Mouse (Mus musculus): ENCODE data around the gene Ifi213.
"Not testable (repeated sequence)": the region's sequence is repeated elsewhere in the genome, so short reads cannot be mapped to it uniquely, and the experiment has no call there.

DNA sequence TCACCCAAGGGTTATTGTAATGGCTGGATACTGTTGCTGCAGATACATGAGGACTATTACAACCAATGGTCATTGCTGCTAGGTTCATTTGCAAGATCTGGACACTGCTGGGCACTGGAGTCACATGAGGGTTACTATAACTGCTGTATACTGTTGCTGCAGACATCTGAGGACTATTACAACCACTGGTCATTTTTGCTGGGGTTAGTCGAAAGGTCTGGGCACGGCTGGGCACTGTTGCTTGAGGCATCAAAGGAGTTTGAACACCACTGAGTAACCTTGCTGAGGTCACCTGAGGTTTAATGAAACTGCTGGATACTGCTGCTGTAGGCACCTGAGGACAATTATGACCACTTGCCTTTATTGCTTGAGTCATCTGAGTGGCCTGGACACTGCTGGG lies 9.4 kb downstream of the Ifi213 start:
- TF ChIP-seq ZC3H11A (IDR thresholded peaks at IDR 0.05; ENCODE audit: borderline replicate concordance, low read depth, low read length); HCFC1 (IDR thresholded peaks at IDR 0.05; ENCODE audit: borderline replicate concordance, insufficient read depth, low read length): not testable (repeated sequence)

Data from ES-E14 (cell line).